Mouse (Mus musculus) C2C12 (cell line): Measurements from ENCODE around the gene Fam50b. TPM values are rescaled to one million over a fixed set of nuclear protein-coding genes. Genes with fewer than 3 reads are reported as not detected.

ENCODE experiments used
- H3K27me3 ChIP-seq: one replicate; pipeline ENCODE4 v1.6.1; 2011; ENCODE audit not compliant: control insufficient read depth, insufficient read depth, insufficient read length
- H3K36me3 ChIP-seq: one replicate; pipeline ENCODE4 v1.6.1; 2011; ENCODE audit not compliant: control insufficient read depth, insufficient read depth
- H3K4me3 ChIP-seq: one replicate; pipeline ENCODE4 v1.5.1; 2011; ENCODE audit warnings: mild to moderate bottlenecking, control low read depth; ENCODE audit not compliant: poor library complexity, insufficient read depth, severe bottlenecking
- H3K79me2 ChIP-seq: one replicate; pipeline ENCODE4 v1.6.1; 2011; ENCODE audit not compliant: control insufficient read depth, insufficient read depth
- H3K79me3 ChIP-seq: one replicate; pipeline ENCODE4 v1.6.1; 2011; ENCODE audit warnings: low read depth, control low read depth
- H3ac ChIP-seq: one replicate; pipeline ENCODE3; 2011; ENCODE audit warnings: low read depth; ENCODE audit not compliant: control insufficient read depth, insufficient read length
- CEBPB ChIP-seq: IDR thresholded peaks from one replicate; pipeline ENCODE4 v1.6.1; 2011; ENCODE audit warnings: low read depth, mild to moderate bottlenecking, control low read depth, moderate library complexity
- CTCF ChIP-seq: IDR thresholded peaks from one replicate; pipeline ENCODE4 v1.5.1; 2011; ENCODE audit not compliant: control insufficient read depth, insufficient read depth, insufficient read length
- FOSL1 ChIP-seq: IDR thresholded peaks from one replicate; pipeline ENCODE4 v1.8.0; 2011; ENCODE audit warnings: mild to moderate bottlenecking, low read length; ENCODE audit not compliant: poor library complexity, insufficient read depth, severe bottlenecking
- MAX ChIP-seq: IDR thresholded peaks from one replicate; pipeline ENCODE4 v1.6.1; 2011; ENCODE audit warnings: mild to moderate bottlenecking, control low read depth
- MYOD1 ChIP-seq: IDR thresholded peaks from one replicate; pipeline ENCODE4 v1.6.1; 2011; ENCODE audit warnings: low read depth; ENCODE audit not compliant: control insufficient read depth, insufficient read length
- MYOG ChIP-seq: IDR thresholded peaks from one replicate; pipeline ENCODE4 v1.6.1; 2011; ENCODE audit not compliant: control insufficient read depth, insufficient read length; ENCODE audit errors: extremely low read depth
- USF1 ChIP-seq: IDR thresholded peaks from one replicate; pipeline ENCODE4 v1.6.1; 2011; ENCODE audit warnings: low read depth, mild to moderate bottlenecking, control low read depth, moderate library complexity
- polyA plus RNA-seq: library from polyadenylated mRNA; unstranded; fragments of >200 nt; fragmentation: generic; extraction: Trizol; gene quantifications from one replicate; pipeline ENCODE4 v1.2.1, GENCODE M21; 2012; ENCODE audit warnings: missing spikeins

Fam50b gene
- polyA plus RNA-seq, 1 experiment: not detected

- TF ChIP-seq MYOG (no peak), MYOD1 (no peak), CEBPB (no peak), CTCF (no peak), MAX (no peak), FOSL1 (no peak), USF1 (no peak)
- no peaks in the 10 kb centered on the region for H3K79me2 ChIP-seq
- H3K4me3 ChIP-seq: no peak overlapping the region
- H3K27me3 ChIP-seq: no peaks in the 10 kb centered on the region
- H3K36me3 ChIP-seq: no peaks in the 10 kb centered on the region
- no peaks in the 10 kb centered on the region for H3K79me3 ChIP-seq
- H3ac ChIP-seq: no peak overlapping the region
Observed at GRCm38 (mm10) chr13:34767527-34768292, 33.1 kb downstream of the Fam50b start.

GRCm38 (mm10) chr13:34776767-34777166, 42.1 kb downstream of the Fam50b start:
- Histone ChIP-seq H3K4me3 (no peak overlapping the region), H3ac (no peak overlapping the region), H3K36me3 (no peaks in the 10 kb centered on the region), H3K27me3 (no peaks in the 10 kb centered on the region), H3K79me3 (no peaks in the 10 kb centered on the region), H3K79me2 (no peaks in the 10 kb centered on the region)
- TF ChIP-seq MYOG (no peak), FOSL1 (no peak), MYOD1 (no peak), USF1 (no peak), CEBPB (no peak), CTCF (no peak), MAX (no peak)

- Histone ChIP-seq H3K36me3 (no peaks in the 10 kb centered on the region), H3ac (no peak overlapping the region), H3K4me3 (no peak overlapping the region), H3K27me3 (no peaks in the 10 kb centered on the region), H3K79me3 (no peaks in the 10 kb centered on the region), H3K79me2 (no peaks in the 10 kb centered on the region)
- TF ChIP-seq MYOD1 (no peak), CTCF (no peak), FOSL1 (no peak), MAX (no peak), CEBPB (no peak), USF1 (no peak), MYOG (no peak)
Observed at GRCm38 (mm10) chr13:34780856-34781610, 46.4 kb downstream of the Fam50b start.

GRCm38 (mm10) chr13:34781611-34782009, 47.0 kb downstream of the Fam50b start:
- no peaks in the 10 kb centered on the region for H3K36me3 ChIP-seq
- H3K79me3 ChIP-seq: no peaks in the 10 kb centered on the region
- no peak overlapping the region for H3ac ChIP-seq
- no peaks in the 10 kb centered on the region for H3K79me2 ChIP-seq
- H3K4me3 ChIP-seq: no peak overlapping the region
- TF ChIP-seq FOSL1: no peak
- no peak for TF ChIP-seq MYOG
- no peak for TF ChIP-seq USF1
- no peak for TF ChIP-seq CEBPB
- TF ChIP-seq MAX: no peak
- H3K27me3 ChIP-seq: no peaks in the 10 kb centered on the region

GRCm38 (mm10) chr13:34784818-34785217, 50.2 kb downstream of the Fam50b start:
- no peaks in the 10 kb centered on the region for H3K79me3 ChIP-seq
- H3K4me3 ChIP-seq: no peak overlapping the region
- no peaks in the 10 kb centered on the region for H3K36me3 ChIP-seq
- no peaks in the 10 kb centered on the region for H3K79me2 ChIP-seq
- H3K27me3 ChIP-seq: no peaks in the 10 kb centered on the region
- H3ac ChIP-seq: no peak overlapping the region
- TF ChIP-seq MAX (no peak), USF1 (no peak), MYOG (no peak), MYOD1 (no peak), FOSL1 (no peak), CEBPB (no peak), CTCF (no peak)
